ENCODE assay signal across 8 mouse cellular contexts in the genomic region with DNA sequence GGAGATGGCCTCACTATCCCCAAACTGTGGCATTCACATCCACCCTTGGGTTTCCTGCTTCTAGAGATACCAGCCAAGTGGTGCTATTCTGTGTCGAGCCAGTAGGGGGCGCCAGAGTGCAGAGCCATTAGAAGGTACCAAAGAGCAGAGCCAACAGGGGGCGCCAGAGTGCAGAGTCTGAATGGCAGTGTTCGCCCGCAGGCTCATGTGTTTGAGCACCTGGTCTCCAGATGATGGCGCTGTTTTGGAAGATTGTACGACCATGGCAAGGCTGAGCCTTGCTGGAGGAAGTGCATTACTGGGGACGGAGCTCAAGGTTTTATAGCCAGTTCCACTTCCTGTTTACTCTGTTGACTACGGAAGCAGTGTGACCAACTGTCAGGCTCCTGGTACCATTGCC. TPM values are rescaled to one million over a fixed set of nuclear protein-coding genes. Genes with fewer than 3 reads are reported as not detected.
DNase-seq lines count a peak whose midpoint lies in the region; ATAC-seq and TF ChIP-seq lines count a peak whose summit lies in the region.

No protein-coding gene starts in this region.

- no peak for TF ChIP-seq EP300 in ES-Bruce4 (IDR thresholded peaks at IDR 0.05; ENCODE audit: insufficient read depth, low read depth, low read length)

- DNase-seq in kidney, adult 18-20 months = peak; percentile 27
- peak; percentile 41 to 82 for DNase-seq in left cerebral cortex, postnatal 14 days (ENCODE audit: low spot score in 2 of 2)
- DNase-seq in neural tube, embryonic 11.5 days (ENCODE audit: low spot score) = peak; percentile 60

- no peak for ATAC-seq in kidney, embryonic 14.5 days (ENCODE audit: low FRiP score, low TSS enrichment)
- ATAC-seq in erythroblast, adult 5-6 weeks (replicated peaks; ENCODE audit: low FRiP score, poor library complexity, severe bottlenecking) = peak; percentile 65
- ATAC-seq in neural tube, embryonic 11.5 days (ENCODE audit: insufficient read depth, low FRiP score, low TSS enrichment) = no peak
- ATAC-seq in frontal cortex, adult (ENCODE audit: low TSS enrichment) = no peak

- H3K27ac ChIP-seq in kidney, embryonic 14.5 days (ENCODE audit: low read depth, low read length) = no peak overlapping the region
- H3K27ac ChIP-seq in ES-Bruce4 (ENCODE audit: insufficient read depth, low read length) = no peak overlapping the region
- no peak overlapping the region for H3K27ac ChIP-seq in bone marrow macrophage, adult 2 months (ENCODE audit: insufficient read depth, low read depth, low read length)
- H3K27ac ChIP-seq in neural tube, embryonic 11.5 days (ENCODE audit: low read depth, low read length) = no peak overlapping the region

- H3K4me1 ChIP-seq in kidney, embryonic 14.5 days (ENCODE audit: control insufficient read depth, insufficient read depth, low read length) = no peaks in the 10 kb centered on the region
- no peaks in the 10 kb centered on the region for H3K4me1 ChIP-seq in ES-Bruce4 (ENCODE audit: control insufficient read depth, insufficient read depth, low read length)
- H3K4me1 ChIP-seq in bone marrow macrophage, adult 2 months (ENCODE audit: control insufficient read depth, insufficient read depth, low read length) = no peaks in the 10 kb centered on the region
- H3K4me1 ChIP-seq in neural tube, embryonic 11.5 days (ENCODE audit: control insufficient read depth, insufficient read depth, low read length) = no peaks in the 10 kb centered on the region

- no peak overlapping the region for H3K4me3 ChIP-seq in kidney, embryonic 14.5 days (ENCODE audit: low read length)
- no peak overlapping the region for H3K4me3 ChIP-seq in ES-Bruce4 (ENCODE audit: low read depth, low read length)
- H3K4me3 ChIP-seq in bone marrow macrophage, adult 2 months (ENCODE audit: insufficient read depth, low read length) = no peak overlapping the region
- H3K4me3 ChIP-seq in neural tube, embryonic 11.5 days (ENCODE audit: low read depth, low read length) = no peak overlapping the region

- H3K9ac ChIP-seq in kidney, embryonic 14.5 days (ENCODE audit: low read depth, low read length) = no peak overlapping the region
- H3K9ac ChIP-seq in ES-Bruce4 (ENCODE audit: low read depth, poor library complexity, severe bottlenecking) = no peak overlapping the region
- H3K9ac ChIP-seq in neural tube, embryonic 11.5 days (ENCODE audit: low read length) = no peak overlapping the region

- intact Hi-C loops in left cerebral cortex, postnatal 14 days (cut with DNase I) = no loop called here

- H3K36me3 ChIP-seq in kidney, embryonic 14.5 days (ENCODE audit: control insufficient read depth, insufficient read depth, low read length) = no peaks in the 10 kb centered on the region
- no peaks in the 10 kb centered on the region for H3K36me3 ChIP-seq in ES-Bruce4 (ENCODE audit: control insufficient read depth, insufficient read depth, low read length, poor library complexity, severe bottlenecking)
- H3K36me3 ChIP-seq in neural tube, embryonic 11.5 days (ENCODE audit: control insufficient read depth, insufficient read depth, low read length) = no peaks in the 10 kb centered on the region

- TF ChIP-seq CTCF in ES-Bruce4 (IDR thresholded peaks at IDR 0.05; ENCODE audit: low read depth, low read length) = peak; percentile 100
- peak; percentile 49 for TF ChIP-seq CTCF in bone marrow macrophage, adult 2 months (IDR thresholded peaks at IDR 0.05; ENCODE audit: low read depth, low read length)

- no peak for TF ChIP-seq POLR2A in ES-Bruce4 (IDR thresholded peaks at IDR 0.05; ENCODE audit: insufficient read depth, low read length)
- TF ChIP-seq POLR2A in bone marrow macrophage, adult 2 months (IDR thresholded peaks at IDR 0.05; ENCODE audit: borderline replicate concordance, low read depth, low read length) = no peak

- no peaks in the 10 kb centered on the region for H3K27me3 ChIP-seq in kidney, embryonic 14.5 days (ENCODE audit: control insufficient read depth, insufficient read depth, low read length)
- H3K27me3 ChIP-seq in ES-Bruce4 (ENCODE audit: control insufficient read depth, insufficient read depth, low read length, poor library complexity, severe bottlenecking) = no peaks in the 10 kb centered on the region
- H3K27me3 ChIP-seq in neural tube, embryonic 11.5 days (ENCODE audit: control insufficient read depth, insufficient read depth, low read length) = no peaks in the 10 kb centered on the region

- H3K9me3 ChIP-seq in kidney, embryonic 14.5 days (ENCODE audit: control insufficient read depth, low read length) = no peaks in the 10 kb centered on the region
- H3K9me3 ChIP-seq in ES-Bruce4 (replicated peaks; ENCODE audit: control insufficient read depth, insufficient read depth, low read length, poor library complexity, severe bottlenecking) = no peaks in the 10 kb centered on the region
- H3K9me3 ChIP-seq in neural tube, embryonic 11.5 days (ENCODE audit: control insufficient read depth, low read length) = no peaks in the 10 kb centered on the region

- H3K4me2 ChIP-seq in kidney, embryonic 14.5 days (replicated peaks; ENCODE audit: low read depth, low read length) = no peak overlapping the region
- H3K4me2 ChIP-seq in neural tube, embryonic 11.5 days (ENCODE audit: low read depth) = no peak overlapping the region

- WGBS in kidney, embryonic 14.5 days = 49% methylated on average over 9 of the region's 9 CpGs
- 53% methylated on average over 9 of the region's 9 CpGs for WGBS in neural tube, embryonic 11.5 days

RNA-seq across cellular contexts. Expression of gene Tmem233, which starts 33.5 kb away (rescaled TPM):
- not detected in 2 replicates for polyA plus RNA-seq in kidney, embryonic 14.5 days (2014; fragmentation: Nextera tagmentation; extraction: Ambion mirVana)
- not detected in 2 replicates for polyA plus RNA-seq in ES-Bruce4 (2011; ENCODE audit: insufficient read depth, insufficient read length, low read depth, missing spikeins)
- polyA plus RNA-seq in bone marrow macrophage, adult 2 months (2012; ENCODE audit: insufficient read depth, insufficient read length, missing spikeins) = not detected in 2 replicates
- not detected in 2 replicates for total RNA-seq in erythroblast, adult 5-6 weeks (2015; ENCODE audit: low replicate concordance)
- not detected in 2 replicates for total RNA-seq in erythroblast, adult 5-6 weeks (2017; ENCODE audit: low replicate concordance)
- not detected for total RNA-seq in left cerebral cortex, postnatal 14 days (2021)
- not detected in 2 replicates for polyA plus RNA-seq in neural tube, embryonic 11.5 days (2014; fragmentation: Nextera tagmentation; extraction: Ambion mirVana)
